In the genomic region with DNA sequence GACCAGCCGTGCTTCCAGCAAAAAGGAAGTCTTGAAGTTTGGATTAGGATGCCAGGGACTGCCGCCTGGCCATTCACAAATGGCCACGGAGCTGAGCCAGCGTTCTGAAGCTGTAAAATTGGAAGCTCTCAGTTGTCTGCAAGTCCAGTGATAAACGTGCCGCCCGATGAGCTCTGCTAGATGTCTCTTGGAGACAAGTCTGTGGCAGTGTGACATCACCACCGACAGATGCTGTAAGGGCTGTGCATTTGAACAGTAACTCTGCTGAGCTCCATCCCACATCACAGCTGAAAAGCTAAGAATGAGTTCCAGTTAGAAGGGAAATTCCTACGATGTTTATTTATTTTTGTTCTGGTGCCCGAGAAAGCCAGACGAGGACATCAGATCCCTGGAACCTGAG, we compare ENCODE assay signal across 13 mouse cellular contexts.
"Had no signal": no experiment of that assay in that cellular context is flagged by ENCODE, and none has a peak within 500 bp of the region (broad histone marks: within the 10 kb centered on the region; RNA-seq: fewer than 3 reads in every experiment).

No protein-coding gene starts in this region.

- ATAC-seq: midbrain, embryonic 16.5 days had no signal

- DNase-seq: lung, adult 18-20 months; lung, embryonic 14.5 days; lung, postnatal 10 days; midbrain, embryonic 14.5 days; retina, postnatal 1 day; right cerebral cortex, adult 18-20 months; right cerebral cortex, postnatal 25 days; right cerebral cortex, postnatal 4 days; spleen, adult 18-20 months; thymus, adult 18-20 months; thymus, postnatal 14 days; thymus, postnatal 36 days had no signal
